Mouse (Mus musculus) myocyte (in vitro differentiated cells): ENCODE measurements around the gene Spdye4b.

Experiments
- CEBPB ChIP-seq: IDR thresholded peaks from 2 replicates; pipeline ENCODE4 v1.6.1; 2011; ENCODE audit warnings: mild to moderate bottlenecking, moderate library complexity; ENCODE audit not compliant: poor library complexity, insufficient read depth, severe bottlenecking
- E2F4 ChIP-seq: IDR thresholded peaks from one replicate; pipeline ENCODE4 v1.6.1; 2011; ENCODE audit warnings: mild to moderate bottlenecking, control low read depth, moderate library complexity; ENCODE audit not compliant: insufficient read depth
- MAX ChIP-seq: IDR thresholded peaks from one replicate; pipeline ENCODE4 v1.6.1; 2011; ENCODE audit warnings: low read depth, mild to moderate bottlenecking, control low read depth
- POLR2A ChIP-seq: IDR thresholded peaks from one replicate; pipeline ENCODE4 v1.6.1; 2011; ENCODE audit warnings: low read depth, mild to moderate bottlenecking, control low read depth, moderate library complexity; ENCODE audit not compliant: insufficient read length
- POLR2AphosphoS2 ChIP-seq: IDR thresholded peaks from one replicate; pipeline ENCODE4 v1.6.1; 2011; ENCODE audit warnings: low read depth, control low read depth; ENCODE audit not compliant: insufficient read length
- REST ChIP-seq: IDR thresholded peaks from one replicate; pipeline ENCODE4 v1.6.1; 2011; ENCODE audit warnings: mild to moderate bottlenecking, control low read depth, moderate library complexity; ENCODE audit not compliant: insufficient read depth, insufficient read length
- SRF ChIP-seq: IDR thresholded peaks from one replicate; pipeline ENCODE4 v1.6.1; 2011; ENCODE audit warnings: low read depth; ENCODE audit not compliant: control insufficient read depth, insufficient read length
- TCF12 ChIP-seq: IDR thresholded peaks from one replicate; pipeline ENCODE4 v1.6.1; 2011; ENCODE audit warnings: mild to moderate bottlenecking, control low read depth; ENCODE audit not compliant: poor library complexity, insufficient read depth, severe bottlenecking
- USF1 ChIP-seq: IDR thresholded peaks from one replicate; pipeline ENCODE4 v1.6.1; 2011; ENCODE audit warnings: low read depth, mild to moderate bottlenecking, control low read depth, moderate library complexity

DNA sequence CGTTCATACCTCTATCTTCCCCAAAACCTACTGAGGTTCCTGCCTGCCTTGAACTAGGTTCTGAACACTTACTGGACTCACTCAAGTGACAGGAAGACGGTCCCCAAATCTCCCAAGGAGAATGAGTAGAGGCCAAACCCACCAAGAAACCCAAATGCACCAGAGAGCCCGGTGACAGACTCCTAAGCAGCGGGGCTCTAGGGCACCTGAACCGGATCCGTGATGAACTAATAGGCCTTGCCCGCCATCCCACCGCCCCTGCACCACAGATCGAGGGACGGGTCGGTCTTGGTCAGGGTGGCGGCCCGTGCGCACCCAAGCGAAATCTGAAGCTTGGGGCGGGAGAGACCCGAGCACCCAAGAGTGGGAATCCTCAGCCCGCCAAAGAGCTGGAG lies 72.0 kb downstream of the Spdye4b start:
- TF ChIP-seq POLR2A (no peak), POLR2AphosphoS2 (no peak), TCF12 (no peak), E2F4 (no peak), MAX (no peak), USF1 (no peak), CEBPB (no peak), REST (no peak), SRF (no peak)
